Mouse (Mus musculus) left cerebral cortex, adult 18-20 months (tissue): ENCODE measurements around the gene Sf3b6. TPM values are rescaled to one million over a fixed set of nuclear protein-coding genes. Genes with fewer than 3 reads are reported as not detected.
"Not testable (repeated sequence)": the region's sequence is repeated elsewhere in the genome, so short reads cannot be mapped to it uniquely, and the experiment has no call there.

ENCODE experiments used
- DNase-seq, 2 experiments: peaks; one replicate each; pipeline ENCODE4 v3.0.0; 2021 to 2022; ENCODE audit warnings: low spot score in 2 of 2, mixed read lengths in 1 of 2
- long read RNA-seq, 2 experiments: library from polyadenylated mRNA; stranded (forward); transcript quantifications; one replicate each; pipeline ENCODE4 v2.0.0; 2021
- total RNA-seq, 2 experiments: library from RNA; stranded (reverse); gene quantifications; 2 replicates each; pipeline ENCODE4 v1.2.3; 2021

Gene Sf3b6
- 10 to 100 TPM; 72.6 to 84.1 TPM for total RNA-seq
- long read RNA-seq, experiment 1, transcript Sf3b6-201 (4 exons, 1,180 nt): major isoform, 33 of 37 reads
- long read RNA-seq, experiment 1, partial matches to known transcripts: 1 of 37 reads
- long read RNA-seq, experiment 1, other reads (novel, unspliced or antisense): 3 of 37 reads
- long read RNA-seq, experiment 2, transcript Sf3b6-201 (4 exons, 1,180 nt): major isoform, 38 of 39 reads
- long read RNA-seq, experiment 2, partial matches to known transcripts: 0 of 39 reads
- long read RNA-seq, experiment 2, other reads (novel, unspliced or antisense): 1 of 39 reads

GRCm38 (mm10) chr12:4817361-4818101, at the start of gene Sf3b6:
TSS of gene Sf3b6 (plus strand) at chr12:4817544.
- peak; percentile 98 for DNase-seq

GRCm38 (mm10) chr12:4768492-4769332, 48.6 kb upstream of the Sf3b6 start, which contains the start of the genes Pfn4 and Fam228b:
TSS of gene Pfn4 (plus strand) at chr12:4769022.
TSS of gene Fam228b (minus strand) at chr12:4769267.
- DNase-seq: peak; percentile 97 to 98

- no peak for DNase-seq
These were observed 48.0 kb upstream of the Sf3b6 start for GRCm38 (mm10) chr12:4769333-4769723.

- no peak for DNase-seq
These were observed 42.3 kb upstream of the Sf3b6 start for GRCm38 (mm10) chr12:4774895-4775587.

GRCm38 (mm10) chr12:4775588-4775949, 41.8 kb upstream of the Sf3b6 start:
- DNase-seq: no peak

- DNase-seq: no peak
These were observed 39.6 kb upstream of the Sf3b6 start for GRCm38 (mm10) chr12:4777734-4778133.

GRCm38 (mm10) chr12:4780245-4780644, 37.1 kb upstream of the Sf3b6 start:
- no peak for DNase-seq

GRCm38 (mm10) chr12:4781270-4781669, 36.1 kb upstream of the Sf3b6 start:
- no peak for DNase-seq

GRCm38 (mm10) chr12:4781725-4782404, 35.5 kb upstream of the Sf3b6 start:
- not testable (repeated sequence) for DNase-seq

GRCm38 (mm10) chr12:4783598-4783997, 33.7 kb upstream of the Sf3b6 start:
- no peak for DNase-seq

GRCm38 (mm10) chr12:4784466-4784865, 32.9 kb upstream of the Sf3b6 start:
- no peak for DNase-seq

- not testable (repeated sequence) for DNase-seq
These were observed 29.2 kb upstream of the Sf3b6 start for GRCm38 (mm10) chr12:4788128-4788527.

GRCm38 (mm10) chr12:4793718-4794117, 23.6 kb upstream of the Sf3b6 start:
- peak; percentile 16 to 33 for DNase-seq

- not testable (repeated sequence) for DNase-seq
These were observed 19.9 kb upstream of the Sf3b6 start for GRCm38 (mm10) chr12:4797471-4797870.

- no peak for DNase-seq
These were observed 6.3 kb upstream of the Sf3b6 start for GRCm38 (mm10) chr12:4811036-4811435.

- DNase-seq: no peak
These were observed 5.6 kb upstream of the Sf3b6 start for GRCm38 (mm10) chr12:4811705-4812104.

- no peak for DNase-seq
These were observed 3.7 kb upstream of the Sf3b6 start for GRCm38 (mm10) chr12:4813636-4814035.

GRCm38 (mm10) chr12:4816680-4817360, 524 bp upstream of the Sf3b6 start:
- no peak for DNase-seq

GRCm38 (mm10) chr12:4827256-4827655, 9.9 kb downstream of the Sf3b6 start:
- DNase-seq: no peak

GRCm38 (mm10) chr12:4836959-4837358, 19.6 kb downstream of the Sf3b6 start:
- no peak for DNase-seq
